Mouse (Mus musculus) embryonic facial prominence, embryonic 13.5 days (tissue): ENCODE measurements around the gene Prkaa2. TPM values are rescaled to one million over a fixed set of nuclear protein-coding genes. Genes with fewer than 3 reads are reported as not detected.
"Not testable (repeated sequence)": the region's sequence is repeated elsewhere in the genome, so short reads cannot be mapped to it uniquely, and the experiment has no call there.

Experiments
- ATAC-seq: fragments of 200-750 bp; cut with Nextera tagmentation; 2 replicates; pipeline ENCODE4 v1.8.0; 2017; ENCODE audit warnings: low read depth; ENCODE audit not compliant: insufficient number of reproducible peaks, insufficient read depth, low FRiP score, low TSS enrichment
- H3K27ac ChIP-seq: fragments of 300-500 bp; sonication (generic); 2 replicates; pipeline ENCODE4 v1.5.1; 2015; ENCODE audit warnings: moderate library complexity, mild to moderate bottlenecking, inconsistent platforms
- H3K27me3 ChIP-seq: fragments of 300-500 bp; sonication (generic); 2 replicates; pipeline ENCODE4 v1.6.1; 2015; ENCODE audit warnings: mild to moderate bottlenecking, inconsistent platforms
- H3K36me3 ChIP-seq: fragments of 300-500 bp; sonication (generic); 2 replicates; pipeline ENCODE4 v1.6.1; 2015; ENCODE audit warnings: mild to moderate bottlenecking, inconsistent platforms
- H3K4me1 ChIP-seq: fragments of 300-500 bp; sonication (generic); 2 replicates; pipeline ENCODE4 v1.6.1; 2015; ENCODE audit warnings: inconsistent platforms
- H3K4me2 ChIP-seq: fragments of 300-500 bp; sonication (generic); 2 replicates; pipeline ENCODE4 v1.6.1; 2015; ENCODE audit warnings: moderate library complexity, mild to moderate bottlenecking, inconsistent platforms
- H3K4me3 ChIP-seq: fragments of 300-500 bp; sonication (generic); 2 replicates; pipeline ENCODE4 v1.5.1; 2015; ENCODE audit warnings: mild to moderate bottlenecking, inconsistent platforms
- H3K9ac ChIP-seq: fragments of 300-500 bp; sonication (generic); 2 replicates; pipeline ENCODE4 v1.6.1; 2015; ENCODE audit warnings: mild to moderate bottlenecking, inconsistent platforms
- H3K9me3 ChIP-seq: fragments of 300-500 bp; sonication (generic); 2 replicates; pipeline ENCODE4 v1.6.1; 2016; ENCODE audit warnings: inconsistent platforms
- WGBS: fragments of 180-500 bp; shearing (Covaris S2); methylation state at CpG from one replicate; pipeline ENCODE4 v1.1.7; 2015; ENCODE audit warnings: mixed read lengths; 5-methylcytosine and 5-hydroxymethylcytosine counted together
- polyA plus RNA-seq: library from polyadenylated mRNA; unstranded; fragments of >200 nt; fragmentation: Nextera tagmentation; extraction: Ambion mirVana; gene quantifications from 2 replicates; pipeline ENCODE4 v1.2.1, GENCODE M21; 2015

Gene Prkaa2
- polyA plus RNA-seq, 1 experiment from 2014 or later = 1.5 TPM

- ATAC-seq = no peak
- 85% methylated on average over 4 of the region's 4 CpGs for WGBS
- Histone ChIP-seq H3K4me3 (no peak overlapping the region), H3K9ac (no peak overlapping the region), H3K4me2 (no peak overlapping the region), H3K27ac (no peak overlapping the region), H3K36me3 (no peaks in the 10 kb centered on the region), H3K9me3 (no peaks in the 10 kb centered on the region), H3K4me1 (no peaks in the 10 kb centered on the region), H3K27me3 (no peaks in the 10 kb centered on the region)
These were observed 102.2 kb downstream of the Prkaa2 start for GRCm38 (mm10) chr4:105007360-105008018.

DNA sequence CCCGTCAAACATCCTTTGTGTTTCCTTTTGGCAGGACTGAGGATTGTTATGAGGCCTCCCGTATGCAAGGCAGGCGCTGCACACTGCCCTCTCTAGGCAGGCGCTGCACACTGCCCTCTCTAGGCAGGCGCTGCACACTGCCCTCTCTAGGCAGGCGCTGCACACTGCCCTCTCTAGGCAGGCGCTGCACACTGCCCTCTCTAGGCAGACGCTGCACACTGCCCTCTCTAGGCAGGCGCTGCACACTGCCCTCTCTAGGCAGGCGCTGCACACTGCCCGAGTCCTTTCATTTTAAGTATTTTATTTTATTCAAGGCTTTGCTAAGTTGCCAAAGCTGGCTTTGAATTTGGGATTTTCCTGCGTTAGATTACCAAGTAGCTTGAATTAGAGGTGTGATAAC, 105.0 kb downstream of the Prkaa2 start:
- H3K4me1 ChIP-seq, H3K4me2 ChIP-seq, H3K27me3 ChIP-seq, H3K36me3 ChIP-seq, H3K9ac ChIP-seq, H3K27ac ChIP-seq, H3K4me3 ChIP-seq, ATAC-seq, H3K9me3 ChIP-seq: not testable (repeated sequence)
- WGBS = 86% methylated on average over 12 of the region's 12 CpGs

- WGBS = 79% methylated on average over 8 of the region's 8 CpGs
- H3K4me2 ChIP-seq = no peak overlapping the region
- H3K9me3 ChIP-seq = no peaks in the 10 kb centered on the region
- no peak overlapping the region for H3K4me3 ChIP-seq
- H3K4me1 ChIP-seq = no peaks in the 10 kb centered on the region
- H3K27me3 ChIP-seq = no peaks in the 10 kb centered on the region
- no peak for ATAC-seq
- no peak overlapping the region for H3K27ac ChIP-seq
- no peak overlapping the region for H3K9ac ChIP-seq
- no peaks in the 10 kb centered on the region for H3K36me3 ChIP-seq
These were observed 105.6 kb downstream of the Prkaa2 start for GRCm38 (mm10) chr4:105004135-105004534.

GRCm38 (mm10) chr4:105001736-105002135, 108.0 kb downstream of the Prkaa2 start:
- Histone ChIP-seq H3K36me3 (no peaks in the 10 kb centered on the region), H3K4me2 (no peak overlapping the region), H3K4me3 (no peak overlapping the region), H3K4me1 (no peaks in the 10 kb centered on the region), H3K9me3 (no peaks in the 10 kb centered on the region), H3K27ac (no peak overlapping the region), H3K9ac (no peak overlapping the region), H3K27me3 (no peaks in the 10 kb centered on the region)
- no peak for ATAC-seq
- 73% methylated on average over 1 of the region's 1 CpGs for WGBS

DNA sequence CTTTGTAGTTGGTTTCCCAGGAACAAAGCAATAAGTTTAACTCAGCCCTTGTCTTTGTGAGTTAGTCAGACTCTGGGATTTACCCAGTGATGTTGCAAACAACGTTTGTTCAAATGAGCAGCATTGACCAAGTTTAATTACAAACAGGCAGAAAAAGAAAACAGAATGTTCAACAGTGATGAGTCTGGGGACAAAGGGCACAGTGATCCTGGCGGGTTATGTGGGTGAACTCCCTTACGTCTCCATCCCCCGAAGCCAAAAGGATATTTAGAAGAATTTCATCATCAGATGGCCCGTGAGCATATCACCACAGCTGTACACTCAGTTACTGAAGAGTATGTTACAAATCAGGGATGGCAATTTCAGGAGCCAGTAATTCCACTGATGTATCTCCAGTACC, 110.0 kb downstream of the Prkaa2 start:
- Histone ChIP-seq H3K4me2 (no peak overlapping the region), H3K27ac (no peak overlapping the region), H3K36me3 (no peaks in the 10 kb centered on the region), H3K4me1 (no peaks in the 10 kb centered on the region), H3K9me3 (no peaks in the 10 kb centered on the region), H3K9ac (no peak overlapping the region), H3K27me3 (no peaks in the 10 kb centered on the region), H3K4me3 (no peak overlapping the region)
- ATAC-seq = no peak
- 35% methylated on average over 5 of the region's 5 CpGs for WGBS

- Histone ChIP-seq H3K4me3 (no peak overlapping the region), H3K4me2 (no peak overlapping the region), H3K27me3 (no peaks in the 10 kb centered on the region), H3K9me3 (no peaks in the 10 kb centered on the region), H3K36me3 (no peaks in the 10 kb centered on the region), H3K4me1 (no peaks in the 10 kb centered on the region), H3K9ac (no peak overlapping the region), H3K27ac (no peak overlapping the region)
- 84% methylated on average over 10 of the region's 10 CpGs for WGBS
- no peak for ATAC-seq
These were observed 116.4 kb downstream of the Prkaa2 start for GRCm38 (mm10) chr4:104993140-104993874.

DNA sequence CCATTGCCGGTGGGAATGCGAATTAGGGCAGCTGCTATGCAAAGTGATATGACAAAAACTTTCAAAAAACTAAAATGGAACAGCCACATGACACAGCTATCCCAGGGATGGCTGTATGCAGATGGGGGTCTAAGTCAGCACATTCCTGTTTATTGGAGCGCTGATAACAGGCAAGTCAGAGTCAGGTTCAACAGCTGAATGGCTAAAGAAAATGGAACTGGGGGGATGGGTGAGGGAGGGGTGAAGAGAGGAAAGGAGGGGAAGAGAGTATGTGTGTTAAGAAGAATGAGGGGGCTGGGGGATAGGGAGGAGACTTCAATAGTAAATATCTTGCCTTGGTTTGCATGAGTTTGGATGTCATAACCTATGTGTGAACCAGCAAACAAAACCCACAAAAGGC, 117.4 kb downstream of the Prkaa2 start:
- H3K27ac ChIP-seq = no peak overlapping the region
- no peaks in the 10 kb centered on the region for H3K4me1 ChIP-seq
- H3K27me3 ChIP-seq = no peaks in the 10 kb centered on the region
- no peak overlapping the region for H3K4me3 ChIP-seq
- no peak overlapping the region for H3K4me2 ChIP-seq
- no peak overlapping the region for H3K9ac ChIP-seq
- no peak for ATAC-seq
- no peaks in the 10 kb centered on the region for H3K9me3 ChIP-seq
- 89% methylated on average over 3 of the region's 3 CpGs for WGBS
- no peaks in the 10 kb centered on the region for H3K36me3 ChIP-seq

DNA sequence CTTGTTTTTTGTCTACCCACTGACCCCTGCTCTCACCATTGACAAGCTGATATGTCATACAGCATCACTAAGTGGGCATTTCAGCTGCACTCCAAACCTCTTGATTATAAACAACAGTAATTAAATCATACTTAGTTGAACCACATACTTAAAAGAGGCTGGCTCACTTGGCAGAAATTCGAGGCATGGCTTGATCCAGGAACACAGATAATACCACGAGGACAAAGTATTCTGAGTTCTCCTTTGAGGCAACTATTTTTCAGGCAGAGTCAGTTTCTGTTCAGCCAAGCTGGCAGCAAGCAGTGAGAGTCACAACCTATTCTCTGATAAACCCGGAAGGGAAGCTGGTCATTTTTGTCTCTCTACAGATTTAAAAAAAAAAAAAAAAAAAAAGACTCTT, 119.0 kb downstream of the Prkaa2 start:
- 62% methylated on average over 3 of the region's 3 CpGs for WGBS
- no peak for ATAC-seq
- Histone ChIP-seq H3K36me3 (no peaks in the 10 kb centered on the region), H3K9me3 (no peaks in the 10 kb centered on the region), H3K9ac (no peak overlapping the region), H3K27ac (no peak overlapping the region), H3K4me3 (no peak overlapping the region), H3K27me3 (no peaks in the 10 kb centered on the region), H3K4me2 (no peak overlapping the region), H3K4me1 (no peaks in the 10 kb centered on the region)

DNA sequence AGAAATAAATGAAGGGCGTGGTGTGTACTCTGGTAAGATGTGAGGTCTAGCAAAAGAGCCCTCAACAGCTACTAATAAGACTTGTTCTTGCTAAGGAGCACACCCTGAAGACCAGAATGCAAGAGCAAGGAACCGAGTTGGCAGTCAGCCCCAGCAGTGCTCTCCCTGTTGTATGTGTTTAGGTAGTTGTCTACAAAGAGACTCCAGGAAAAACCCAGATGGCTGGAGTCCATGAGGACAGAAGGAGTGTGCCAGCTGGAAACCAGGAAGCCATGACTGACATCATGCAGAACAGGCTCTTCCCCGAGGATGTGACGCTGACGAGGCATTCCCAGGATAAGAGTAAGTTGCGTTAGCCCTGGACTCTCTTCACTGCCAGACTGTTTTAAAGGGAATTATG, 119.7 kb downstream of the Prkaa2 start:
- Histone ChIP-seq H3K4me3 (no peak overlapping the region), H3K27ac (no peak overlapping the region), H3K4me1 (no peaks in the 10 kb centered on the region), H3K27me3 (no peaks in the 10 kb centered on the region), H3K9ac (no peak overlapping the region), H3K4me2 (no peak overlapping the region), H3K9me3 (no peaks in the 10 kb centered on the region), H3K36me3 (no peaks in the 10 kb centered on the region)
- 88% methylated on average over 6 of the region's 6 CpGs for WGBS
- ATAC-seq = no peak

DNA sequence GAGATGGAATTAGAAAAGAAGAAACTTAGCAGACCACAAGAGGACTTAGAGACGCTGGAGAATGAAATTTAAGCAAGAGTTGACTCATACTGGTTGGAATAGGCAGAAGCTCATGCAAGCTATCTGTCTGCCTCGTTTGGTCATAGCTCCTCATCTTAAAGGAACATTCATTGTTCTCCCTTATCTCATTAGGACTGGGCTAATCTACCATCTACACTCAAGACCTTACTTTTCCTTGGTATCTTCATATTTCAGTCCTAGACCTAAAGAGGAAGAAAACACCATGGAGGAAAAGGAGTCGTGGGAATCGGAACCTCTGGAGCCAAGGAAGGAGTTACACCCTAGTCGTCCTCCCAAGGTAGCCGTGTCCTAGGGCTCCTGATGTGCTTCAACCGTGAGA, 121.0 kb downstream of the Prkaa2 start:
- Histone ChIP-seq H3K27me3 (no peaks in the 10 kb centered on the region), H3K4me2 (no peak overlapping the region), H3K36me3 (no peaks in the 10 kb centered on the region), H3K4me1 (no peaks in the 10 kb centered on the region), H3K27ac (no peak overlapping the region), H3K9ac (no peak overlapping the region), H3K9me3 (no peaks in the 10 kb centered on the region), H3K4me3 (no peak overlapping the region)
- WGBS = 90% methylated on average over 7 of the region's 7 CpGs
- ATAC-seq = no peak

GRCm38 (mm10) chr4:104988102-104988501, 121.6 kb downstream of the Prkaa2 start:
- H3K36me3 ChIP-seq = no peaks in the 10 kb centered on the region
- ATAC-seq = no peak
- 82% methylated on average over 5 of the region's 5 CpGs for WGBS
- H3K9ac ChIP-seq = no peak overlapping the region
- H3K9me3 ChIP-seq = no peaks in the 10 kb centered on the region
- H3K4me2 ChIP-seq = no peak overlapping the region
- no peak overlapping the region for H3K27ac ChIP-seq
- H3K4me3 ChIP-seq = no peak overlapping the region
- H3K27me3 ChIP-seq = no peaks in the 10 kb centered on the region
- no peaks in the 10 kb centered on the region for H3K4me1 ChIP-seq

DNA sequence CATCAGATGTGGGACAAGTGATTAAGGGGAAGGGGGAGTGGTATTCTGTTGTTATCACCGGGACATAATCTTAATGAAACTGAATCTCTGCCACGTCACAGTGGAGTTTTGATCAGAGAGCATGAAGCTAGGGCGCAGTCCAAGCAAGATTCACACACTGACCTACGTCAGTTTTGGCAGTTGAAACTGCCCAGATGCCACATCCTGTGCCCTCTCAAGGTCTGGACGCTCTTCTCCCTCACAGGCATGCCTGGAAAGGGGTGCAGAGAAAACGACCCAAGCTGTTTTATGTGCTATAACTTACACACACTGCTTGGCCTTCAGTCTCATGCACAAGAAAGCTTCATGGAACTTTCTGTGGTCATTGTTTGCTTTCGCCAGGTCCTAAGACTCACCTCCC, 122.1 kb downstream of the Prkaa2 start:
- no peaks in the 10 kb centered on the region for H3K27me3 ChIP-seq
- WGBS = 73% methylated on average over 7 of the region's 7 CpGs
- ATAC-seq = no peak
- no peaks in the 10 kb centered on the region for H3K9me3 ChIP-seq
- H3K36me3 ChIP-seq = no peaks in the 10 kb centered on the region
- H3K4me3 ChIP-seq = no peak overlapping the region
- H3K4me1 ChIP-seq = no peaks in the 10 kb centered on the region
- H3K4me2 ChIP-seq = no peak overlapping the region
- H3K9ac ChIP-seq = no peak overlapping the region
- no peak overlapping the region for H3K27ac ChIP-seq
